Comparison of ENCODE assay signal across 35 mouse cellular contexts in the genomic region with DNA sequence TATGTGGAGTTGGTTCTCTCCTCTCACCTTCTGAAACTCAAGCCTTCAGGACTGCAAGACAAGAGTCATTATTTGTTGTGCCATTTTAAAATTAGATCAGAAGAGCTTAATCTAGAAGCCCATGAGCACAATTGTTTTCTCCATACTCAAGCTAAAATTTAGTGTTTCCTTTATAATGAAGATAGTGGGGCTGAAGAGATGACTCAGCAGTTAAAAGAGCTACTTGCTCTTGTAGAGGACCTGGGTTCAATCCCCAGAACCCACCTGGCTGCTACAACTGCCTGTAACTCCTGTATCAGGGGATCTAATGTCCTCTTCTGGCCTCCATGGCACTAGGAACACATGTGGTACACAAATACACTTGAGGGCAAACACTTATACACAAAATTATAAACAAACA. TPM values are rescaled to one million over a fixed set of nuclear protein-coding genes. Genes with fewer than 3 reads are reported as not detected.
"Had no signal": no experiment of that assay in that cellular context is flagged by ENCODE, and none has a peak within 500 bp of the region (broad histone marks: within the 10 kb centered on the region; RNA-seq: fewer than 3 reads in every experiment).

No protein-coding gene starts in this region.

- DNase-seq: left cerebral cortex, postnatal 4 days; liver; liver, embryonic 13.5 days; liver, postnatal 0 days; lung, adult 18-20 months; lung, adult 2 months; lung, embryonic 14.5 days; lung, postnatal 10 days; lung, postnatal 14 days; lung, postnatal 36 days; lung, postnatal 4 days; midbrain, embryonic 14.5 days had no signal

- H3K27me3 ChIP-seq: limb, embryonic 12.5 days; limb, embryonic 15.5 days; liver, embryonic 12.5 days; liver, embryonic 13.5 days; liver, embryonic 15.5 days; megakaryocyte, embryonic 14.5 days had no signal

- H3K9ac ChIP-seq: limb, embryonic 12.5 days; limb, embryonic 13.5 days; limb, embryonic 15.5 days; liver, embryonic 12.5 days; liver, embryonic 13.5 days; liver, embryonic 14.5 days; liver, embryonic 15.5 days; liver, postnatal 0 days; lung, embryonic 14.5 days; lung, embryonic 15.5 days; midbrain, embryonic 12.5 days; midbrain, embryonic 13.5 days; midbrain, embryonic 15.5 days had no signal

- H3K9me3 ChIP-seq: limb, embryonic 10.5 days; limb, embryonic 12.5 days; limb, embryonic 13.5 days; limb, embryonic 15.5 days; liver, embryonic 12.5 days; liver, embryonic 13.5 days; liver, embryonic 15.5 days; lung, embryonic 15.5 days; megakaryocyte, embryonic 14.5 days; midbrain, embryonic 10.5 days; midbrain, embryonic 12.5 days; midbrain, embryonic 13.5 days; midbrain, embryonic 15.5 days had no signal

- H3K4me3 ChIP-seq: limb, embryonic 10.5 days; limb, embryonic 12.5 days; limb, embryonic 13.5 days; limb, embryonic 15.5 days; liver, embryonic 12.5 days; liver, embryonic 13.5 days; liver, embryonic 15.5 days; lung, embryonic 15.5 days; megakaryocyte, embryonic 14.5 days; midbrain, embryonic 10.5 days; midbrain, embryonic 12.5 days; midbrain, embryonic 13.5 days; midbrain, embryonic 15.5 days; myocyte had no signal

- H3K27ac ChIP-seq: limb, embryonic 10.5 days; limb, embryonic 12.5 days; limb, embryonic 13.5 days; limb, embryonic 15.5 days; liver, embryonic 12.5 days; liver, embryonic 13.5 days; liver, embryonic 14.5 days; liver, embryonic 15.5 days; lung, embryonic 15.5 days; macrophage; midbrain, embryonic 10.5 days; midbrain, embryonic 12.5 days; midbrain, embryonic 13.5 days; midbrain, embryonic 15.5 days had no signal

- ATAC-seq: liver, embryonic 12.5 days; liver, postnatal 0 days; lung, postnatal 0 days; midbrain, embryonic 13.5 days; midbrain, embryonic 15.5 days; midbrain, embryonic 16.5 days had no signal

- H3K4me2 ChIP-seq: limb, embryonic 12.5 days; limb, embryonic 13.5 days; limb, embryonic 15.5 days; liver, embryonic 11.5 days; liver, embryonic 12.5 days; liver, embryonic 13.5 days; liver, embryonic 15.5 days; lung, embryonic 14.5 days; lung, embryonic 15.5 days; midbrain, embryonic 11.5 days; midbrain, embryonic 12.5 days; midbrain, embryonic 13.5 days; midbrain, embryonic 15.5 days had no signal

- H3K36me3 ChIP-seq: limb, embryonic 10.5 days; limb, embryonic 12.5 days; limb, embryonic 13.5 days; limb, embryonic 15.5 days; liver, embryonic 12.5 days; liver, embryonic 13.5 days; liver, embryonic 15.5 days; lung, embryonic 15.5 days; midbrain, embryonic 10.5 days; midbrain, embryonic 12.5 days; midbrain, embryonic 13.5 days; midbrain, embryonic 15.5 days had no signal

RNA-seq across cellular contexts. Expression of gene Adamts7, which starts 45.6 kb away (rescaled TPM):
- total RNA-seq: megakaryocyte progenitor cell, adult 5-6 weeks; megakaryocyte, adult 5-6 weeks; megakaryocyte-erythroid progenitor cell, adult 5-6 weeks; monocyte, adult 5-6 weeks had no signal
- polyA plus RNA-seq: macrophage had no signal
